Mouse (Mus musculus): Measurements from ENCODE around the gene Znrf2.
"Not testable (repeated sequence)": the region's sequence is repeated elsewhere in the genome, so short reads cannot be mapped to it uniquely, and the experiment has no call there.

Gene Znrf2

GRCm38 (mm10) chr6:54849179-54850156 lies 32.8 kb downstream of the Znrf2 start:
- peak; percentile 52 for DNase-seq (ENCODE audit: low read depth)

- peak; percentile 93 for DNase-seq (ENCODE audit: low read depth)
Measured at GRCm38 (mm10) chr6:54851778-54852177, 35.1 kb downstream of the Znrf2 start.

DNA sequence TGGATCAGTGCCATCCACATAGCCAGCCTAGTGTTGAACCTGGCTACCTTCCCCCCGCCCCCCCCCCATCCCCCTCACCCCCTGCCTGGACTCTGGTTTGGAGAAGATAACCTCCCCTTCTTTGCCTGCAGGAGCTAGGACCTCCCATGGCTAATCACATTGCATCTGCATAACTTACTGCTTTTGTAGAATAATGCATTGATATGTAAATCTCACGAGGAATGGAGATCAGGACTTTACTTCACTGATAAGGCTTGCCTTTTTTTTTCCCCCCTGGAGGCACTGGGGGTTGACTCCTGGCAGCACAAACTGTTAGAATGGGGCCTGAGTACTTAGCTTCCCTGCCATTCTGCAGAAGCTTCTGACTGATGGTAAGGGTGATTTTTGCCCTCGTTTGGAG lies 36.0 kb downstream of the Znrf2 start:
- DNase-seq (ENCODE audit: low read depth), result no peak

DNA sequence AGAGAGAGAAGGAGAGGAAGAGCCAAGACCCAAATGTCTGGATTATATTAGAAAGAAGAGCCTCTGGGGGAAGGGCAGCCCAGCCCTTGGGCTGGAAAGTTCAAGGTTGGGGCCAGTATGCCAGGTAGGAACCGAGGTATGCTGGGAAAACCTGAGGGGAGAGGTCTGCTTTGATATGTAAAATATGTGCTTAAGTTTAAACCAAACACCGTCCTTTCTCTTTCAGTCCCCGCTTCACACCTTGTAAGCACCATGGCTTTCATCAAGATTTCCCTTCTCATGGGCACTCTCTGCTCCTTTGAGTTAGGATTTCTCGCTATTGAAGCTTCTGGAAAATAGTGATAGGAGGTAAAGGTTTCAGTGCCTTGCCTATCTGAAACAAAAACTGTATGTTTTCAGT lies 38.1 kb downstream of the Znrf2 start:
- DNase-seq (ENCODE audit: low read depth), result no peak

- no peak for DNase-seq (ENCODE audit: low read depth)
Measured at GRCm38 (mm10) chr6:54855801-54856583, 39.3 kb downstream of the Znrf2 start.

GRCm38 (mm10) chr6:54859159-54859558 lies 42.4 kb downstream of the Znrf2 start:
- not testable (repeated sequence) for DNase-seq (ENCODE audit: low read depth)

GRCm38 (mm10) chr6:54860180-54860579 lies 43.5 kb downstream of the Znrf2 start:
- no peak for DNase-seq (ENCODE audit: low read depth)

GRCm38 (mm10) chr6:54866731-54867410 lies 50.2 kb downstream of the Znrf2 start:
- DNase-seq (ENCODE audit: low read depth), result peak; percentile 87

GRCm38 (mm10) chr6:54867411-54867745 lies 50.7 kb downstream of the Znrf2 start:
- peak; percentile 92 for DNase-seq (ENCODE audit: low read depth)

- DNase-seq (ENCODE audit: low read depth), result no peak
Measured at GRCm38 (mm10) chr6:54873029-54873428, 56.3 kb downstream of the Znrf2 start.

DNA sequence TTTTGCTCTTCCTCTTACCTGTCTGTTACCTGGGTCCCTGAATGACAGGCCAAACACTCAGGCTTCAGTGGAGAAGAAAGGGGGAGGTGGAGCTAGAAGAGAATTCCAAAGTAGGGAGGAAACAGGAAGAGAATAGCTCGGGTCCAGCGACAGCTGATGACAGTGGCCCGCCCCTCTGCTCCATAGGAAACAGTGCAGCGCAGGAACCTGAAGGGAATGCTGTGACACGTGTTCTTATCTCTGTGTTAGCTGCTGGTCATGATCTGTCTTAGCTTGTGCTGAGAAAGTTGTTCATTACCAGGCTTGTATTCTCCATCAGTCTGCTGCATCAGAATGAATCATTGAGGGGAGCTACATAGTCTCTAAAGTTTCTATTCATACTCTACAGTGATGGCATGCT lies 60.1 kb downstream of the Znrf2 start:
- DNase-seq (ENCODE audit: low read depth), result no peak

- DNase-seq (ENCODE audit: low read depth), result no peak
Measured at GRCm38 (mm10) chr6:54877651-54878050, 60.9 kb downstream of the Znrf2 start.

GRCm38 (mm10) chr6:54878546-54878945 lies 61.8 kb downstream of the Znrf2 start:
- DNase-seq (ENCODE audit: low read depth), result no peak

DNA sequence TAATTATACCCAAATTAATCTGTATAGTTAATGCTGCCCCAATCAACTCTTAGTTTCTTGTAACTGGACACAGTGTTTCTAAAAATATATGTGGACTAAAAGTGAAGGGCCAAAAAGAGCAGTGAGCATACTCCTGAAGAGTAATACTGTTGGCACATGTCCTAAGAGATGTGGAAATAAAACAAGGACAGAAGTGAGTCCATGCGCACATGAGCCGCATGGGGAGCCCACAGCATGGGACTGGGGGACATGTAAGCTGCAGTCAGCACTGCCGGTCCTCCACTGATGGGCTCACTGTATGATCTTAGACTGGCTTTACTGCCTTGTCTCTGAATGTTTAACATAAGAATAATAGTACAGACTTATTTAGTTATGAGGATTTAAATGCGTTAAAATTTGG lies 63.4 kb downstream of the Znrf2 start:
- no peak for DNase-seq (ENCODE audit: low read depth)

GRCm38 (mm10) chr6:54883424-54883823 lies 66.7 kb downstream of the Znrf2 start:
- DNase-seq (ENCODE audit: low read depth), result no peak

DNA sequence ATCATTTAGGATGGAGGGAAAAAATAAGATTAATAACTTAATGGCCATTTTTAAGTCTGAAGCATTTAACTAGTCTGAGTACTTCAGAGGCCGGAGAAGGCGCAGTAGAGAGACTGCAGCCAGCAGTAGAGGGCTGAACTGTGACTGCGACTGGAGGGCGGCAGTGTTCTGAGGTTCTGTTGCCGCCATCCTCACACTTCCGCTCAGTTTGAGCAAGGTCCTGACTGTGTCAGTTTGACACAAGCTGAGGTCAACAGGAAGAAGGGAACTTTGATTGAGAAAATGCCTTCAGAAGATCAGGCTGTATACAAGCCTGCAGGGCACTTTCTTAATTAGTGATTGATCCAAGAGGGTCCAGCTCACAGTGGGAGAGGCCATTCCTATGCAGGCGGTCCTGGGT lies 69.5 kb downstream of the Znrf2 start:
- no peak for DNase-seq (ENCODE audit: low read depth)

DNA sequence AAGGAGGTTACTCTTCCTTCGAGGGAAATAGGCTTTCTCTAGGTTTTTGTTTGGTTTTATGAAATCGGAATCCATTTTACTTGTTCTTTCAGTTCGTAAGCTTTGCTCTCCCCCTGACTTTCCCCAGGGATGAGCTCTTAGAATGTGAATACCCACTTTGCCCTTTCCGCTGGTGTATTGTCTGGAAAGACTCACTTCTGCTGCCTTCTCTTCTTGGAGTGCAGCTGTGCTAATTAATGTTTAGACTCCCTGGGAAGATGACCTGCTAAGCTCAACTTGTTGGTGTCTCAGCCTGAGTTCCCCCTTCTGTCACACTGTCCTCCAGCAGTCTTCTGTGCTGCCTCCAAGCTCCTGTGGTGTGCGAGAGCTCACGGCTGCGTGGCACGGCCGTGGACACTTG lies 73.5 kb downstream of the Znrf2 start:
- DNase-seq (ENCODE audit: low read depth), result no peak

GRCm38 (mm10) chr6:54891384-54891783 lies 74.7 kb downstream of the Znrf2 start:
- DNase-seq (ENCODE audit: low read depth), result peak; percentile 86

GRCm38 (mm10) chr6:54900256-54900655 lies 83.5 kb downstream of the Znrf2 start:
- DNase-seq (ENCODE audit: low read depth), result no peak

GRCm38 (mm10) chr6:54902547-54902946 lies 85.8 kb downstream of the Znrf2 start:
- no peak for DNase-seq (ENCODE audit: low read depth)

- DNase-seq (ENCODE audit: low read depth), result no peak
Measured at GRCm38 (mm10) chr6:54906053-54907040, 89.6 kb downstream of the Znrf2 start.
